Mouse (Mus musculus): ENCODE results near the gene Utrn. TPM values are rescaled to one million over a fixed set of nuclear protein-coding genes. Genes with fewer than 3 reads are reported as not detected.

Utrn gene
- polyA plus RNA-seq, 1 experiment from 2014 or later: 25.6 TPM

- no peak overlapping the region for H3K27ac ChIP-seq (replicated peaks)
- no peak overlapping the region for H3K4me2 ChIP-seq
- no peaks in the 10 kb centered on the region for H3K27me3 ChIP-seq
- no peak overlapping the region for H3K9ac ChIP-seq
- ATAC-seq (ENCODE audit: low FRiP score, low read depth): no peak
- no peak overlapping the region for H3K4me3 ChIP-seq
- peaks cover 6% of the 10 kb centered on the region; the same call in 1 of the 2 replicates for H3K36me3 ChIP-seq
- WGBS: 89% methylated on average over 3 of the region's 3 CpGs
- H3K4me1 ChIP-seq (replicated peaks): no peaks in the 10 kb centered on the region
- H3K9me3 ChIP-seq: no peaks in the 10 kb centered on the region
Observed at GRCm38 (mm10) chr10:12414967-12415366, 454.2 kb downstream of the Utrn start.

GRCm38 (mm10) chr10:12406338-12407110 lies 462.6 kb downstream of the Utrn start:
- Histone ChIP-seq H3K4me2 (no peak overlapping the region), H3K9ac (no peak overlapping the region), H3K9me3 (no peaks in the 10 kb centered on the region), H3K27ac (replicated peaks) (no peak overlapping the region), H3K4me1 (replicated peaks) (no peaks in the 10 kb centered on the region), H3K36me3 (0 out of 2 replicates have a peak, but pooled peaks cover 3% of the 10 kb centered on the region), H3K27me3 (no peaks in the 10 kb centered on the region), H3K4me3 (no peak overlapping the region)
- ATAC-seq (ENCODE audit: low FRiP score, low read depth): no peak
- 92% methylated on average over 12 of the region's 12 CpGs for WGBS

DNA sequence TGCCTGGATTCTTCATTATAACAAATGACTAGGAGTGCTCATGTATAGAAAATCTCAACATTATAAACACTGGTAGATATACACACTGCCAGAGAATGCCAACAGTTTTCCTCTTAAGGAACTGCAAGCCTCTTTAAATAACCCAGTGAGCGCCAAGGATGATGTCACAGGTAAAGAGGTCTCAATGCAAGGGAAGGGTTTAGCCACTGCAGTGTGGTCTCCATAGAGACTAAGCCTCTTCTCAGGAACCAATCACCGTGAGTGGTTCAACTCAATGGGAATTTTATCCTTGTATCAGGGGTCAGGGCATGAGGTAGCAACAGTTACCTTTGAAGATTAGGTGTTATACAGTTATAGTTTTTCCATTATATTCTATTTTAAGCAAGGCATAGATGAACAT lies 469.7 kb downstream of the Utrn start:
- ATAC-seq (ENCODE audit: low FRiP score, low read depth): no peak
- no peaks in the 10 kb centered on the region for H3K9me3 ChIP-seq

DNA sequence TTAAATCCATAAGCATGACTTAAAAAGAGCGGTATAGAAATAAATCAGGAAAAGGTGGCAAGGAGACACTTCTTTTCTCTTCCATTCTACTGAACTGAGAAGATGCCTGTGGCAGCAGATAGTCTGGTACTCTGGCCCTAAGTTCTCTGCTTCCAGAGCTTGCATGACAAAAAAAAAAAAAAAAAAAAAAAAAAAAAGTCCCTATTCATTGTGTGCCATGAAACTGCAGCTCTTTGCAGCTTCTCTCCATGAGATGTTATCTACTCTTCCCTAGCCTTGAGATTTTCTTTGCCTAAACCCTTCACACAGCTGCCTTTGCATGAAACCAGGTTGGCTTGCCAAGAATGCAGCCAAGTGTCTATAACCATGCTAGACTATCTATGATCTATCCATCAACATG lies 489.0 kb downstream of the Utrn start:
- no peaks in the 10 kb centered on the region for H3K9me3 ChIP-seq
- no peaks in the 10 kb centered on the region for H3K36me3 ChIP-seq
- no peak for ATAC-seq (ENCODE audit: low FRiP score, low read depth)
- H3K4me3 ChIP-seq: no peak overlapping the region
- H3K4me2 ChIP-seq: no peak overlapping the region
- no peak overlapping the region for H3K9ac ChIP-seq
- WGBS: 95% methylated on average over 1 of the region's 1 CpGs
- no peaks in the 10 kb centered on the region for H3K27me3 ChIP-seq
- no peak overlapping the region for H3K27ac ChIP-seq (replicated peaks)
- H3K4me1 ChIP-seq (replicated peaks): no peaks in the 10 kb centered on the region

More for the DNA sequence above, 469.7 kb downstream of the Utrn start:
- Histone ChIP-seq H3K36me3 (0 out of 2 replicates have a peak, but pooled peaks cover 5% of the 10 kb centered on the region), H3K4me1 (replicated peaks) (no peaks in the 10 kb centered on the region), H3K27me3 (no peaks in the 10 kb centered on the region), H3K4me2 (no peak overlapping the region), H3K9ac (no peak overlapping the region), H3K27ac (replicated peaks) (no peak overlapping the region), H3K4me3 (no peak overlapping the region)
- WGBS: 58% methylated on average over 2 of the region's 2 CpGs

DNA sequence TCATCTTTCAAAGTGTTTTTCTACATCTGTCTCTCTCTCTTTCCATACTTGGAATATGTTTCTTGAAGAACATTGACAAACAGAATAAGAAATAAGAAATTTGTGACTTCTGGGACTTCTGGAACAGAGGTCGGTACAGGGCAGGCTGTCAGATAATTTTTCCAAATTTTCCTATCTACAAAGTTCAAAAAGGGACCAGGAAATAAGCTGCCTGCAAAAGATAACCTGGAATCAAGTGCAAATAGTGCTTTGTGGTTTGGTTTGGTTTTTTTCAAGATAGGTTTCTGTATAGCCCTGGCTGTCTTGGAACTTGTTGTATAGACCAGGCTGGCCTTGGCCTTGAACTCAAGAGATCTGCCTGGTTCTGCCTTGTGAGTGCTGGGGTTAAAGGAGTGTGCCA lies 490.0 kb downstream of the Utrn start:
- no peaks in the 10 kb centered on the region for H3K9me3 ChIP-seq
- WGBS: 95% methylated on average over 1 of the region's 1 CpGs

DNA sequence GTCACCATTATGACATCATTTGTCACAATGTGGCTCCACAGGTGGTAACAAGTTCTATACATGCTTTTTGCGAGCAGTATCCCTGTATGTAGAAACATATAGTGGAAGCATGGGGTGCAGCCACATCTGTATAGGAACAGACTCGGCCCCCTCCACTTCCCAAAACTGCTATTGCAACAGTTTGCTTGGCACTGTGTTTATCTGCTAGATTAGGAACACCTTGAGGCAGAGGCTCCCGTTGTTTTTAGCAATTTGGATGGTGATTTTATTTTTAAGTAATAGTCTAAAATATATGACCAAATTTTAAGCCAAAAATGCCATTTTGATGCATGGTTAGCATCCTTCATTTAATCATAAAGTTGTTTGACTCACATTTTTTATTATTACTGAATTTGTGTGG lies 491.4 kb downstream of the Utrn start:
- no peak for ATAC-seq (ENCODE audit: low FRiP score, low read depth)
- 56% methylated on average over 3 of the region's 3 CpGs for WGBS
- Histone ChIP-seq H3K4me2 (no peak overlapping the region), H3K27ac (replicated peaks) (no peak overlapping the region), H3K4me3 (no peak overlapping the region), H3K9ac (no peak overlapping the region), H3K27me3 (no peaks in the 10 kb centered on the region), H3K36me3 (no peaks in the 10 kb centered on the region), H3K9me3 (no peaks in the 10 kb centered on the region), H3K4me1 (replicated peaks) (no peaks in the 10 kb centered on the region)

More for the DNA sequence above, 490.0 kb downstream of the Utrn start:
- H3K4me2 ChIP-seq: no peak overlapping the region
- no peaks in the 10 kb centered on the region for H3K36me3 ChIP-seq
- H3K9ac ChIP-seq: no peak overlapping the region
- ATAC-seq (ENCODE audit: low FRiP score, low read depth): no peak
- H3K27me3 ChIP-seq: no peaks in the 10 kb centered on the region
- no peak overlapping the region for H3K27ac ChIP-seq (replicated peaks)
- H3K4me3 ChIP-seq: no peak overlapping the region
- no peaks in the 10 kb centered on the region for H3K4me1 ChIP-seq (replicated peaks)

DNA sequence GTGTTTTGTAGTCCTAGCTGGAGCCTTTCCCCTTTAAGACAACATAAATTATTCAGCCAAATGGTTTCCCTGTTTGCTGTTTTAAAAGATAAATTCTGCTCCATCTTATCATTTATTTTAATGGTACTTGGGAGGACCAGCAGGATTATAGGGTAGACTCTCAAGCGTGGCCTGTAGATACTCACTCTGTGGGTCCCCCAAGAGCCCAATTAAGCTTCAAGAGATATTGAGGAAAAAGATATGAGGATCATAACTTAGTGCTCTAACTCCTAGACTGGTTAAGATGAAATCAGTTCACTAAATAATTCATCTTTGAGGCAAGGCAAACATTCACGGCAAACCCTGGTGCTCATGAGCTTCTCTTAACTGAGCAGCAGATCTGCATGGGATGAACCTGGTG lies 493.1 kb downstream of the Utrn start:
- no peaks in the 10 kb centered on the region for H3K36me3 ChIP-seq
- no peak overlapping the region for H3K4me2 ChIP-seq
- no peaks in the 10 kb centered on the region for H3K9me3 ChIP-seq
- no peak overlapping the region for H3K9ac ChIP-seq
- H3K27ac ChIP-seq (replicated peaks): no peak overlapping the region
- no peak overlapping the region for H3K4me3 ChIP-seq
- ATAC-seq (ENCODE audit: low FRiP score, low read depth): no peak
- no peaks in the 10 kb centered on the region for H3K4me1 ChIP-seq (replicated peaks)
- H3K27me3 ChIP-seq: no peaks in the 10 kb centered on the region
- WGBS: 76% methylated on average over 2 of the region's 2 CpGs

GRCm38 (mm10) chr10:12374741-12375140 lies 494.4 kb downstream of the Utrn start:
- no peak overlapping the region for H3K4me2 ChIP-seq
- WGBS: 94% methylated on average over 1 of the region's 1 CpGs
- no peak for ATAC-seq (ENCODE audit: low FRiP score, low read depth)

GRCm38 (mm10) chr10:12354556-12354955 lies 514.6 kb downstream of the Utrn start:
- Histone ChIP-seq H3K27me3 (no peaks in the 10 kb centered on the region), H3K4me1 (replicated peaks) (no peaks in the 10 kb centered on the region), H3K4me3 (no peak overlapping the region), H3K9ac (no peak overlapping the region), H3K36me3 (no peaks in the 10 kb centered on the region), H3K27ac (replicated peaks) (no peak overlapping the region), H3K9me3 (no peaks in the 10 kb centered on the region), H3K4me2 (no peak overlapping the region)
- 78% methylated on average over 4 of the region's 4 CpGs for WGBS
- ATAC-seq (ENCODE audit: low FRiP score, low read depth): no peak

More at GRCm38 (mm10) chr10:12374741-12375140, 494.4 kb downstream of the Utrn start:
- H3K36me3 ChIP-seq: no peaks in the 10 kb centered on the region
- H3K9me3 ChIP-seq: no peaks in the 10 kb centered on the region
- no peaks in the 10 kb centered on the region for H3K27me3 ChIP-seq
- H3K4me3 ChIP-seq: no peak overlapping the region
- H3K9ac ChIP-seq: no peak overlapping the region
- no peak overlapping the region for H3K27ac ChIP-seq (replicated peaks)
- H3K4me1 ChIP-seq (replicated peaks): no peaks in the 10 kb centered on the region

DNA sequence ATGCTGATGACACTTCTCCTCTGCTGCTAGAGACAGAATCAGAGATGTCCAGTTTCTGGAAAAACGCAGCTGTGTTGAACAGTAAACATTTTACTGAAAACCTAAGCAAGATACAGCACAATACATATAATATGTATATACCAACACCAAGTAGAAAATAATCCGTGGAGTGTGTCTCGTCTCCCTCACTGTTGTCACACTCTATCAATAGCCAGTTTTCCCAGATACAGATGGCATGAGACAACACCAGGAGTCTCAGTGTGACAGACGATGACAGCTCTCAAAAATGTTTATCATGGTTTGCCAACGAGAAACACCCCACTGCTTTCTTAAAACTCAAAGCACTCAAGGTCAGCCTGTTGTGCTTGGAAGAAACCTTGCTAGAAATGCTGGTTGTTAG lies 515.1 kb downstream of the Utrn start:
- H3K27ac ChIP-seq (replicated peaks): no peak overlapping the region
- no peaks in the 10 kb centered on the region for H3K27me3 ChIP-seq
- no peak overlapping the region for H3K4me3 ChIP-seq
- no peaks in the 10 kb centered on the region for H3K4me1 ChIP-seq (replicated peaks)
- no peak overlapping the region for H3K4me2 ChIP-seq
- no peaks in the 10 kb centered on the region for H3K9me3 ChIP-seq
- no peak for ATAC-seq (ENCODE audit: low FRiP score, low read depth)
- 76% methylated on average over 5 of the region's 5 CpGs for WGBS
- no peaks in the 10 kb centered on the region for H3K36me3 ChIP-seq
- no peak overlapping the region for H3K9ac ChIP-seq

- H3K9me3 ChIP-seq: no peaks in the 10 kb centered on the region
- H3K36me3 ChIP-seq: no peaks in the 10 kb centered on the region
- WGBS: 58% methylated on average over 10 of the region's 10 CpGs
- ATAC-seq (ENCODE audit: low FRiP score, low read depth): no peak
- no peak overlapping the region for H3K4me3 ChIP-seq
- H3K27ac ChIP-seq (replicated peaks): no peak overlapping the region
- no peaks in the 10 kb centered on the region for H3K27me3 ChIP-seq
- H3K9ac ChIP-seq: no peak overlapping the region
- no peak overlapping the region for H3K4me2 ChIP-seq
- H3K4me1 ChIP-seq (replicated peaks): peaks cover 6% of the 10 kb centered on the region; the same call in 1 of the 2 replicates
Observed at GRCm38 (mm10) chr10:12339704-12340558, 529.2 kb downstream of the Utrn start.

DNA sequence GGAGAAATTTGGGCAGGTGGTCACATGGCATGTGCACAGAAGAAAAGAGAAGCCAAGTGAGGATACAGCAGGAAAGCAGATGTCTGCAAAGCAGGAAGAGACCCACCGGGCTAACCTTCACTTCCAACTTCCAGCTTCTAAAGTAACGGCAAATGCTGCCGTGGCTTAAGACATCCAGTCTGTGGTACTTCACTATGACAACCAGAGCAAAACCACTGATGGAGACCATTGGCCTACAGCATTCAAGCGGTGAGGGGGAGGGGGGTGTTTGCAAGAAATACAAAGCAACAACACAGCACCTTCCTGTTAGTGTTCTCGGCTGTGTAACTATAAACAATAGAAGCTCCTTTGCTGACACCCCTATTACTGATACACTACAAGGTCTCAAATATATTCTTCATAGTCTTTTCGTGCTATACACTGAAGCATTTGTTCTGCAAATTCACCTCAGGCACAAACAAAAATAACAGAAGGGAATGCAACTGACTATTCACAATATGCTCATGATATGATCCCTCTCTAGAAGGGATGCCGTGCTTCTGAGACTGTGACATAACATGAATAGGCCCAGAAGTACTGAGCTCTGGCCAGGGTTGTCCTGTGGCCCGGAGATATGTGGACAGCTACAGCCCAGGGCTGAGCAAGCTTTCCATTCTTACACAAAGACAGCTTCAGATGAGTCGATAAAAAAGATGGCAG lies 530.0 kb downstream of the Utrn start:
- H3K4me3 ChIP-seq: no peak overlapping the region
- no peaks in the 10 kb centered on the region for H3K9me3 ChIP-seq
- H3K4me2 ChIP-seq: no peak overlapping the region
- peaks cover 6% of the 10 kb centered on the region; the same call in 1 of the 2 replicates for H3K4me1 ChIP-seq (replicated peaks)
- 56% methylated on average over 9 of the region's 9 CpGs for WGBS
- H3K27me3 ChIP-seq: no peaks in the 10 kb centered on the region
- no peaks in the 10 kb centered on the region for H3K36me3 ChIP-seq
- no peak overlapping the region for H3K27ac ChIP-seq (replicated peaks)
- ATAC-seq (ENCODE audit: low FRiP score, low read depth): no peak; the same call in 1 of the 2 replicates
- H3K9ac ChIP-seq: no peak overlapping the region

All from hindbrain, embryonic 15.5 days (tissue).